Mouse (Mus musculus): Measurements from ENCODE around the gene Dhodh.

The Dhodh gene

DNA sequence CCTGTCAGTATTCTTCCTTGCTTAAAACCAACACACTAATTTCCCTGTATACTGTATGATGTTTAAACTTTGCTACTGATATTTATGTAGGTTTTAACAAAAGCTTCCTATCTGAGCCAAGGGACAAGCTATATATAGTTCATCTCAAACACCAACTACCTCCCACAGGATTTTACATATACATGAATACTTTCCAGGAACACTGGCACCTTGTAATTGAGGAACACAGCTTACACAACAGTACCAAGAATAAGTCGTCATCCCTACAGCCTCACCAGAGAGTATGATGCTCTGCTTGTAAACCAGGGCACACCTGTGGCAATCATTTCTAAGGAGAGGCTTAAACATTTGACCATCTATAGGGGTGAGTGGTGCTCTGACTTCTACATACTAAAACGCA lies 1.7 kb downstream of the Dhodh start:
- DNase-seq (ENCODE audit: low read depth, low spot score), result no peak
- peaks cover 7% of the 10 kb centered on the region; the same call in 1 of the 2 replicates for H3K36me3 ChIP-seq (ENCODE audit: control insufficient read depth, insufficient read depth, low read length, poor library complexity, severe bottlenecking)
- H3K27me3 ChIP-seq (ENCODE audit: control insufficient read depth, insufficient read depth, low read length, poor library complexity, severe bottlenecking), result no peaks in the 10 kb centered on the region

DNA sequence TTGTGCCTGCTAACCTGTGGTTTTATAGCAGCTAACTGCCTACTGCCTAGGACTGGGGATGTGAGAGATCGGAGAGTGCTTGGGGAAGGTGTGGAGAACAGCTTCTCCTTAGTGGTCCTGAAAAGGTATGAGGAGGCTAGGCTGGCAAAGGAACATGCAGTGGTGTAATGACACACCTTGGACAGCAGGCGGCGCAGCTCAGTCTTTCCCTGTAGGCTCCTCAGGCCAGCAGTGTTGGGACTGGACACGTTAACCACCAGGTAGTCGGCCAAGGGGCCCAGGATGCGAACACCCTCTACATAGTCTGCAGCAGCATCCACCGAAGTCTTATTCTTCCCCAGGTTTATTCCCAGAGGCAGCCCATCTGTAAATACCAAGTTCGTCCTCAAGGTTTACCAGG lies 12.6 kb downstream of the Dhodh start:
- Histone ChIP-seq H3K36me3 (ENCODE audit: control insufficient read depth, insufficient read depth, low read length, poor library complexity, severe bottlenecking) (peaks cover 6% of the 10 kb centered on the region; the same call in 1 of the 2 replicates), H3K27me3 (ENCODE audit: control insufficient read depth, insufficient read depth, low read length, poor library complexity, severe bottlenecking) (no peaks in the 10 kb centered on the region)
- DNase-seq (ENCODE audit: low read depth, low spot score), result peak; percentile 74

DNA sequence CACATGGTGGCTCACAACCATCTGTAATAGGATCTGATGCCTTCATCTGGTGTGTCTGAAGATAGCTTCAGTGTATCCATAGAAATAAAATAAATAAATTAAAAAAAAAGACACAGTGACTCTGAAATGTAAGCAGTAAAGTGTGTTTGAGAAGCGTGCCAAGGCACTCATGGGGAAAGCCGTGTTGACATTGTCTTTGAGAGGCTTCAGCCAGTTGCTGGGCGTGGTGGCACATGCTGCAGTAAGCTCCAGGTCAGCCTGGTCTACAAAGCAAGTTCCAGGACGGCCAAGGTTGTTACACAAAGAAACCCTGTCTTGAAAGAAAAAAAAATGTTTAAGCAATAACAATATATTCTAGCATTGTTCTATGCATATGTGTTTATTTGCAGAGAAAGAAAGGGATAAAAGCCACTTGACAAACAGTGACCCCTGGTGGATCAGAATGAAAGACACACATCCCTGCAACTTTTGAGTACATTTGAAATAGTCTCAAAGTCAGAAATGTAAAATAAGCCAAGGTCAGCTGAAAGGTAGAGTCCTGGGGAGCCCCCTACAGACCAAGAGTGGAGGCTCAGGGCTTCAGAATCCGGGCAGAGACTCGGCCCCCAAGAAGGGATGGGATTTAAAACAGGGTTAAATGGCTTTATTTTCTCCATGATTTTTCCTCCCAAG lies 15.2 kb downstream of the Dhodh start:
- H3K36me3 ChIP-seq (ENCODE audit: control insufficient read depth, insufficient read depth, low read length, poor library complexity, severe bottlenecking), result peaks cover 5% of the 10 kb centered on the region; the same call in 1 of the 2 replicates
- H3K27me3 ChIP-seq (ENCODE audit: control insufficient read depth, insufficient read depth, low read length, poor library complexity, severe bottlenecking), result no peaks in the 10 kb centered on the region
- peak; percentile 47 for DNase-seq (ENCODE audit: low read depth, low spot score)

DNA sequence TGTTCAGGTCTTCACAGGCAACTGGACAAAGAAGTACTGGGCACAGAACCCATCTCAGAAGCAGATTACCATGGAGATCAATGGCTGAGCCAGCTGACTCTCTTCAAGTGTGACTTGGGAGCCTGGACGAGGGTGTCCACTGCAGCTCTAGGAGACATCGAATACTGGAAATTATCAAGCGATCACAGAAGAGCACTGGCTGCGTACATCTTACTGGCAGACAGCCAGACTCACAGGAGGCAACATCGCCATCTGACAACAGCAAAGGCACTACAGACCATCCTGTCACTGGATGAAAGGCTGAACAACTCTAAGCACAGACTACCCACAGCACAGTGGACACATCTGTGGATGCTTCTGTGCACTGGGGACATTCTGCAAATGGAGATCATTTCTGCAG lies 16.3 kb downstream of the Dhodh start:
- DNase-seq (ENCODE audit: low read depth, low spot score), result no peak
- no peaks in the 10 kb centered on the region; the same call in 1 of the 2 replicates for H3K27me3 ChIP-seq (ENCODE audit: control insufficient read depth, insufficient read depth, low read length, poor library complexity, severe bottlenecking)
- peaks cover 5% of the 10 kb centered on the region; the same call in 1 of the 2 replicates for H3K36me3 ChIP-seq (ENCODE audit: control insufficient read depth, insufficient read depth, low read length, poor library complexity, severe bottlenecking)

DNA sequence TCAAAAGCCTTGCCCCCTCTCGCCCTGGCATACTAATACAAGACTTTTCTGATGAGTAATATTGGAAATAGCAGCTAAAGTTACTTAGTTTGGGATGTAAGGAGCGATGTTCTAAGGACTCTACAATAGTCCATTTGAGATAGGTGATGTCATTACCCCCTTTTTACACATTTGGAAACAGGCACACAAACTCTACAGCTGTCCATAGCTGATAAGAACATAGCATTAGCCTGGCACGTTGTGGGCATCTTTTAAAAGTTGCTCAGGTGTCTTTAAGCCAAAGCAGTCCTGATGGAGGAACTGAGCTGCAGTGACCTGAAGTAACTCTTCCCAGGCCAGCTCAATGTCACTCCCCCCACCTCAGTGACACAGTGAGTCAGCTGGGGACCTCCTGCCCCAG lies 17.1 kb downstream of the Dhodh start:
- DNase-seq (ENCODE audit: low read depth, low spot score), result no peak
- H3K27me3 ChIP-seq (ENCODE audit: control insufficient read depth, insufficient read depth, low read length, poor library complexity, severe bottlenecking), result no peaks in the 10 kb centered on the region; the same call in 1 of the 2 replicates
- peaks cover 3% of the 10 kb centered on the region; the same call in 1 of the 2 replicates for H3K36me3 ChIP-seq (ENCODE audit: control insufficient read depth, insufficient read depth, low read length, poor library complexity, severe bottlenecking)

DNA sequence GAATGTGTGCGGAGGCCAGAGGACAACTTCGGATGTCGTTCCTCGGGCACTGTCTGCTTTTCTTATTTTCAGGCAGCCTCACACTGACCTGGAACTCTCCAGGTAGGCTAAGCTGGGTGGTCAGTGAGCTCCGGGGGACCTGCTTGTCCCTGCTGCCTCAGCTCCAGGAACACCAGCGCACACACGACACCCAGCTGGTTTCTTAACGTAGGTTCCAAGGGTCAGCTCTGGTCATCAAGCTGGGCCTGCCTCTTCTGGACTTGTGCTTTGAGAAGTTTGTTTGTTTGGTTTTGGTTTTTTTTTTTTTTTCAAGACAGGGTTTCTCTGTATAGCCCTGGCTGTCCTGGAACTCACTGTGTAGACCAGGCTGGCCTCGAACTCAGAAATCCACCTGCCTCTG lies 17.6 kb downstream of the Dhodh start:
- Histone ChIP-seq H3K27me3 (ENCODE audit: control insufficient read depth, insufficient read depth, low read length, poor library complexity, severe bottlenecking) (no peaks in the 10 kb centered on the region; the same call in 1 of the 2 replicates), H3K36me3 (ENCODE audit: control insufficient read depth, insufficient read depth, low read length, poor library complexity, severe bottlenecking) (peaks cover 3% of the 10 kb centered on the region; the same call in 1 of the 2 replicates)
- DNase-seq (ENCODE audit: low read depth, low spot score), result no peak

DNA sequence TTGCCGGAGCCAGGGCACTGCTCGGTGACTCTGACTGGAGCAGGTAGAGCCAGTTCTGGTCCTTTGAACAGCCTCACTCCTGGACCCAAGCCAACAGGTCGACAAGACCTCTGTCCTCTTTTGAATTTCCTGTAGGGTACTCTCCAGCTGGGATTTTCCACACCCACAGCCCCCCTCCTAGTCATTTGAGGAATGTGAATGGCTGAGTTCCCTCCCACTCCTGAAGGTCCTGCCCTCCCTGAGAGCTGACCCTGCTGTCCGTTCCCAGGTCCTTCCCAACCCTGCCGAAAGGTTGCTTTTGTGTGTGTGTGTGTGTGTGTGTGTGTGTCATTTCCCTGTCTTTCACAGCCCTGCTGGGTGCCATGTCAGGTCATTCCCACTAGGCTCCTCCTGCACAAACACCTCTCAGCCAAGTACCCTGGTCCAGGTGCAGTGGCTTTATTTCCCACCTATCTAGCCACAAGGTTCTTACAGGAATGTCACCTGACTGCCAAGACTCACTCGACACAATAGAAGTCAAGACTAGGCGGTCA lies 21.4 kb downstream of the Dhodh start:
- no peaks in the 10 kb centered on the region; the same call in 1 of the 2 replicates for H3K27me3 ChIP-seq (ENCODE audit: control insufficient read depth, insufficient read depth, low read length, poor library complexity, severe bottlenecking)
- H3K36me3 ChIP-seq (ENCODE audit: control insufficient read depth, insufficient read depth, low read length, poor library complexity, severe bottlenecking), result no peaks in the 10 kb centered on the region
- DNase-seq (ENCODE audit: low read depth, low spot score), result no peak

DNA sequence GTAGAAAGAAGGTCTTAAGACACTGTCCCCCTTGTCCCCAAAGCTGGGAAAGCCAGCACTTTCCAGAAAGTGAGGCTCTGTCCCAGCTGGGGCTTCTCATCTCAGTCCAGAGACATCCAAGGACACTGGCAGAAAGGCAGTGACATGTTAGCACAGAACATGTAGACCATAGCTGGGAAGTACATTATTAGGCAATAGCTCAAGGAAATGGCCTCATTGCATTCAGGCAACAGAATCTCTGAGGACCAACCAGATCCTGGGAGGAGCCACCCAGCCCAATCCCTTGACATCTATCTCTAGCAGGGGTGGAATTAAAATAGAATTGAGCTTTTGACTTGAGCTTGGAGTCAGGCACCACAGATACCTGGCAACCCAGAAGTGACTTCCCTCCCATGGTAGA lies 22.8 kb downstream of the Dhodh start:
- H3K36me3 ChIP-seq (ENCODE audit: control insufficient read depth, insufficient read depth, low read length, poor library complexity, severe bottlenecking), result no peaks in the 10 kb centered on the region
- no peaks in the 10 kb centered on the region; the same call in 1 of the 2 replicates for H3K27me3 ChIP-seq (ENCODE audit: control insufficient read depth, insufficient read depth, low read length, poor library complexity, severe bottlenecking)
- no peak for DNase-seq (ENCODE audit: low read depth, low spot score)

DNA sequence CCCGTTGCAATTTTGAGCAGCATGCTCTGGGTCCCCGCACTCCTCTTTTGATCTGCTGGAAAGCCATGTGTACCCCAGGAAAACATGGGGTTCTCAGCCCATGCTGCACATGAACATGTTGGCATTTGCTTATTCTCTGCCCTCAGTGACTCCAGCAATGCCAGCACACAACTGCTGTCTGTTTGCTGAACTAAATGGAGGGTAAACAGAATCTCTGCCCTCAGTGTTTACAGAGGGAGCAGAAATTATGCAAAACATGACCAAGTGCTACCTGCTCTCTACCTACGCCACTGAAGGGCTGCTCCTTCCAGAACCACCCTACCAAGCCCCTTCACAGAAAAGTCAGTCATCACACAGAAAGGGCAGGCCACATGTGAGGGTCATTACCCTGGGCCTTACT lies 23.6 kb downstream of the Dhodh start:
- H3K36me3 ChIP-seq (ENCODE audit: control insufficient read depth, insufficient read depth, low read length, poor library complexity, severe bottlenecking), result no peaks in the 10 kb centered on the region
- no peak for DNase-seq (ENCODE audit: low read depth, low spot score)
- H3K27me3 ChIP-seq (ENCODE audit: control insufficient read depth, insufficient read depth, low read length, poor library complexity, severe bottlenecking), result no peaks in the 10 kb centered on the region; the same call in 1 of the 2 replicates

DNA sequence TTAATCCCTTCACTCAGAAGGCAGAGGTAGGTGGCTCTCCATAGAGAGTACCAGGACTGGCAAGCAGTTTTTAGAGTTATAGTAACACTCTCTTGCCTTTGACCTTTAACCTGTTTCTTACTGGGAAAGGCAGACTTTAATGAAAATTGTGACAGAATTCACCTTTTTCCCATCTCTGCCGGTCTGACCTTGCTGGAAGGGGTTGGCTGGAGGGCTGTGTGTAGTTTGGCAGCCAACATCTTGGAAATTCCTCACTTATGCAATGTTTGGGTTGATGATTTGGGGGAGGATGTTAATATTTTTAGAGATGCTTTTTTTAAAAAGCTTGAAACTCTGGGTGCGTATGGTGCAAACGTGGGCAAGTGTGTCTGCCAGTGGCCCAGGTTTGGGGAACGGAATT lies 24.2 kb downstream of the Dhodh start:
- no peaks in the 10 kb centered on the region for H3K36me3 ChIP-seq (ENCODE audit: control insufficient read depth, insufficient read depth, low read length, poor library complexity, severe bottlenecking)
- H3K27me3 ChIP-seq (ENCODE audit: control insufficient read depth, insufficient read depth, low read length, poor library complexity, severe bottlenecking), result no peaks in the 10 kb centered on the region; the same call in 1 of the 2 replicates
- DNase-seq (ENCODE audit: low read depth, low spot score), result no peak

DNA sequence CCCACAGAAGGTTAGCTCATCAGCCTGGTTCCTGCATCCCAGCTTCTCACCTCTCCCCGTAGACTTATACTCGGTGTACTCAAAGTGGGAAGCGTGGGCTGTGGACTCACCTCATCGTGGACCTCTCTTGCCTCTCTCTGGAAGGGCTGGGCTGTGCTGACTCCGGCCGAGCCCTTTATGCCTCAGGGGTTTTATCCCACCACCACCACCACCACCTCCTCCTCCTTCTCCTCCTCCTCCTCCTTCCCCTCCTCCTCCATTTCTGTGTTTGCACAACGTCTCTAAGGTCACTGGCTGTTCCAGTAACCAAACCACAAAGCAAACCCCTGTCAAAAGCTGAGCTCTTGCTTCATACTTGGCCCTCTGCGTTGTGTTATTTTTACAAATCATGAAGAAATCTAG lies 29.6 kb downstream of the Dhodh start, which contains the start of gene Hp:
TSS of gene Hp (minus strand) at position 273 of the 402 bp plus-strand sequence.
- Histone ChIP-seq H3K27me3 (ENCODE audit: control insufficient read depth, insufficient read depth, low read length, poor library complexity, severe bottlenecking) (no peaks in the 10 kb centered on the region), H3K36me3 (ENCODE audit: control insufficient read depth, insufficient read depth, low read length, poor library complexity, severe bottlenecking) (no peaks in the 10 kb centered on the region)
- no peak for DNase-seq (ENCODE audit: low read depth, low spot score)

DNA sequence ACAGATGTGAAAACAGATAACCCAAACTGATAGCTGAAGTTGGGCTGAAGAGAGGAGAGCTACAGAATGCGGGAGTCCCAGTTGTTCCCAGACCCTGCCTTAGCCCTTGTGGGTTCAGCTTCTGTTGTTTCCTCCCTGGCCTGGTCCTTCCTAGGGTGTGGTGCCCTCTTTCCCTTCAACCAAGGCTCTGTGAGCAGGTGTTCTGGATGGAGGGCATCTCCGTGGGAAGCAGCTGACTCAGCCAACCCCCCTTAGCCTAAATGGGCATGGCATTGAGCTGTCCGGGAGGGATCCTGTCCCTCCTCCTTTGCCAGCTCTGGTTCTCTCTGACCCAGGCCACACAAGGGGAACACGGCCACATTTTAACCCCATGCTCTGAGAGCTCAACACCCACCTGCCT lies 32.2 kb downstream of the Dhodh start:
- Histone ChIP-seq H3K36me3 (ENCODE audit: control insufficient read depth, insufficient read depth, low read length, poor library complexity, severe bottlenecking) (peaks cover 5% of the 10 kb centered on the region; the same call in 1 of the 2 replicates), H3K27me3 (ENCODE audit: control insufficient read depth, insufficient read depth, low read length, poor library complexity, severe bottlenecking) (no peaks in the 10 kb centered on the region)
- DNase-seq (ENCODE audit: low read depth, low spot score), result no peak

DNA sequence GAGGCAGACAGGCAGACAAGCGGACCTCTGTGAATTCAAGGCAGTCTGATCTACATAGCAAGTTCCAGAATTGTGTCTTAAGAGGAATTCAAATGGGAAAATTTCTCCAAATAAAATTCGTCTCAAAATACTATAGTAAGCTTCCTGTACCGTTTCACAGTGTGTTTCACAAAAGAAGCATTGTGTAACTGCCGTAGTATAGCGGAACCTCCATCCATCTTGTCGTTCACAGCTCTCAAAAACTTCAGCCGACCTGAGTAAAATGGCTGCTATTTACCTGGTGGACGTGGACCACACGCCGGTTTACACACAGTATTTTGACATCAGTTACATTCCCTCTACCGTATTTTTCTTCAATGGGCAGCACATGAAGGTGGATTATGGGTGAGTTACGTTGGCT lies 37.3 kb downstream of the Dhodh start:
- DNase-seq (ENCODE audit: low read depth, low spot score), result no peak
- Histone ChIP-seq H3K36me3 (ENCODE audit: control insufficient read depth, insufficient read depth, low read length, poor library complexity, severe bottlenecking) (peaks cover 7% of the 10 kb centered on the region; the same call in 1 of the 2 replicates), H3K27me3 (ENCODE audit: control insufficient read depth, insufficient read depth, low read length, poor library complexity, severe bottlenecking) (no peaks in the 10 kb centered on the region)

DNA sequence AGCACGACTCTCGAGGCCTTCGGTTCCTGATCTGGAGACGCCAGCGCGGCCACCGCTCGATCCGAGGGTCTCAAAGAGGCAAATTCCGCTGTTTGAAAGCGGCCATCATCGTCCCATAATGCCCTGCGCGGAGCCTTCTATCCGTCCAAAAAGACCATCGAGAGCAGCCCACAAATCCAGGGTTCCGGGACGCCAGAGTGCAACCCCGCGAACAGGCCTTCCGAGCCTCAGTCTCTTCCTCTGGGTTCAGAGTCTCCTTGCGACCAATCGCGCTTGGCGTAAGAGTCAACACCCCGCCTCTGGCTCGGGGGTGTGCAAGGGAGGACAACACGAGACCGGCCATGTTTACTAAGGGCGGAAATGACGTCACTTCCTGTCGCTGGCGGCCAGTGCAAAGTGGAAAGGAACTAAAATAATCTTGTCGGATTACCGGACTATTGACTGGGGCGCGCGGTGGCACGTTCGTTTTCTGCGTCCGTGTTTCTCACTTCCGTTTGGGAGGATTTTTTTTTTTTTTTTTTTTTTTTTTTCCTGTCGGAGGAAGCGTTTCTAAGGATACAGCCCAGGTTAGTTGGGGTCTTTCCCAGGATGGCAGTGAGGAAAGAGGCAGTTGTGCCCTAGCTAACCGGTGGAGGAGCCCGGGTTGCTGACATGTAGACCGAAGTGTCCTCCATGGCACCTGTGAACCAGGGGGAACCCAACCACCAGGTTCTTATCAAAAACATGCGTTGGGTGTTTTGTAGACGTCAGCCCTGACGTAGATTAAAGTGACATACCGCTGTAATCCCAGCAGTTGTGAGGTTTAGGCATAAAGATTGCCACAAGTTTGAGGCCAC lies 42.8 kb downstream of the Dhodh start, which contains the start of the genes Dhx38 and Txnl4b:
TSS of gene Dhx38 (minus strand) at position 364 of the 836 bp plus-strand sequence.
TSS of gene Txnl4b (plus strand) at position 395 of the 836 bp plus-strand sequence.
- peak; percentile 100 for DNase-seq (ENCODE audit: low read depth, low spot score)
- H3K36me3 ChIP-seq (ENCODE audit: control insufficient read depth, insufficient read depth, low read length, poor library complexity, severe bottlenecking), result peaks cover 2% of the 10 kb centered on the region; the same call in 1 of the 2 replicates
- H3K27me3 ChIP-seq (ENCODE audit: control insufficient read depth, insufficient read depth, low read length, poor library complexity, severe bottlenecking), result no peaks in the 10 kb centered on the region
